Mouse (Mus musculus): ENCODE results near the gene Prpsap1. TPM values are rescaled to one million over a fixed set of nuclear protein-coding genes. Genes with fewer than 3 reads are reported as not detected.

The Prpsap1 gene
- total and polyA plus RNA-seq, 3 experiments = 79.8 to 114 (median 114) TPM

DNA sequence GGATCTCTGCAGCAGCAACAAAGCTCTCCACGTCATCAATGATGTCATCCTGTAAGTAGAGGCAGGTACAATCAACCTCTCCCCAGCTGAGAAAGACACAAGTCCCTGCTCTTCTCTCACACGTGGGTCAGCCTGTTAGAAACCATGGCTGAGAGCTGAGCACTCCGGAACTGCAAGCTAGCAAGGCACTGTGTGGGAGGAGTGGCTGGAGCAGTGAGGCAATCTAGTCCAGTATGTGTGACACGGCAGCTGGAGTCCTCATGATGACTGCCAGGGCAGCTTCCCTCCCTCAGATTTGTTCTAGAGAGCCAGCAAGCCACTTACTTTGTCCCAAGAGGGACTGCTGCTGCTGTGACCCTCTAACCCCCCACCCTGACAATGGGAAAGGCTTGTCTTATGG is 21.7 kb downstream of the Prpsap1 start:
- Histone ChIP-seq H3K4me3 (replicated peaks in 1 of 3; ENCODE audit: low read depth in 2 of 3, low read length in 2 of 3, poor library complexity in 1 of 3) (no peak overlapping the region), H3K4me2 (ENCODE audit: insufficient read depth, low read depth, poor library complexity, severe bottlenecking) (no peak overlapping the region), H3K27ac (ENCODE audit: insufficient read depth, low read depth) (no peak overlapping the region), H3K9me3 (replicated peaks; ENCODE audit: low read length) (no peaks in the 10 kb centered on the region), H3K36me3 (replicated peaks in 1 of 2; ENCODE audit: control insufficient read depth in 1 of 2, insufficient read depth in 1 of 2, low read length in 1 of 2) (peaks cover 70 to 78% of the 10 kb centered on the region in 2 experiments), H3K4me1 (ENCODE audit: control insufficient read depth in 1 of 2, insufficient read depth in 2 of 2) (no peaks in the 10 kb centered on the region), H3K27me3 (replicated peaks) (no peaks in the 10 kb centered on the region), H3K79me2 (replicated peaks; ENCODE audit: control insufficient read depth, extremely low read depth, insufficient read depth, poor library complexity, severe bottlenecking) (no peaks in the 10 kb centered on the region), H3K9ac (ENCODE audit: insufficient read depth, low read depth) (no peak overlapping the region)
- dilution Hi-C loops (cut with MboI; ENCODE audit: extremely low pct_ligation_motif_present, extremely low pct_unique_long_range_greater_than_20kb, low sequenced_read_pairs) (no loop called here), in situ Hi-C loops (cut with MboI; ENCODE audit: low pct_ligation_motif_present, low pct_unique_long_range_greater_than_20kb, low sequenced_read_pairs) (no loop called here)
- TF ChIP-seq UBTF (IDR thresholded peaks at IDR 0.05; ENCODE audit: low read depth, low read length) = no peak
- TF ChIP-seq ZKSCAN1 (IDR thresholded peaks at IDR 0.05; ENCODE audit: borderline replicate concordance, low read depth, low read length) = no peak
- no peak for TF ChIP-seq IRF4 (IDR thresholded peaks at IDR 0.05; ENCODE audit: low read depth, low read length)
- TF ChIP-seq POLR2A (IDR thresholded peaks at IDR 0.05; ENCODE audit: low read depth, low read length) = no peak
- TF ChIP-seq MAZ (IDR thresholded peaks at IDR 0.05; ENCODE audit: low read depth, low read length) = no peak
- TF ChIP-seq KAT2A (IDR thresholded peaks at IDR 0.05; ENCODE audit: insufficient replicate concordance, low read length) = no peak
- TF ChIP-seq MXI1 (IDR thresholded peaks at IDR 0.05; ENCODE audit: low read depth, low read length) = no peak
- TF ChIP-seq JUN (IDR thresholded peaks at IDR 0.05; ENCODE audit: insufficient read depth, low read depth, low read length) = no peak
- TF ChIP-seq PAX5 (IDR thresholded peaks at IDR 0.05; ENCODE audit: low read length) = no peak
- no peak for TF ChIP-seq GABPA (IDR thresholded peaks at IDR 0.05; ENCODE audit: insufficient replicate concordance, low read depth, low read length)
- no peak for TF ChIP-seq CHD2 (IDR thresholded peaks at IDR 0.05; ENCODE audit: low read length)
- DNase-seq (ENCODE audit: extremely low read depth) = no peak

DNA sequence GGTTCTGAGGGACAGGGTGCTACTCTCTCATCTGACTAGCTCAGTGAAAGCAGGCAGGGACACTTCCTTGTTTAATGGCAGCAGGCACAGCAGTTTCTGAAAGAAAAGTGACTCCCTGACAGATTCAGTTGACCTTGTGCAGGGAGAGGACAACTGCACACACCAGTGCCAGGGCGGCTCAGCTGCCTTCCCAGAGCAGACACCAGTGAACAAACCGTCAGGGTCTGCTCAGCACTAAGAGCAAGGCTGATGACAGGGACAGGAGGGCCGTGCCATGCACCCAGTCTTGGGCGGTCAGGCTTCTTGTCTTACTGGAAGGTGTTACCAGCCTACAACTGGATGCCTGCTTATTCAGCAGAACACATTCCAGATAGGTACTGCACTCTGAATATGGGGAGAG is 23.1 kb downstream of the Prpsap1 start:
- TF ChIP-seq JUN (IDR thresholded peaks at IDR 0.05; ENCODE audit: insufficient read depth, low read depth, low read length) (no peak), JUND (conservative IDR thresholded peaks at IDR 0.05; ENCODE audit: low read depth, low read length) (no peak), RAD21 (IDR thresholded peaks at IDR 0.05; ENCODE audit: low read depth, low read length) (no peak), POLR2A (IDR thresholded peaks at IDR 0.05; ENCODE audit: low read depth, low read length) (no peak), MEF2A (IDR thresholded peaks at IDR 0.05; ENCODE audit: borderline replicate concordance, low read depth, low read length) (no peak), MAX (IDR thresholded peaks at IDR 0.05; ENCODE audit: low read length) (no peak)
- no peak overlapping the region for H3K4me2 ChIP-seq (ENCODE audit: insufficient read depth, low read depth, poor library complexity, severe bottlenecking)
- dilution Hi-C loops (cut with MboI; ENCODE audit: extremely low pct_ligation_motif_present, extremely low pct_unique_long_range_greater_than_20kb, low sequenced_read_pairs) (no loop called here), in situ Hi-C loops (cut with MboI; ENCODE audit: low pct_ligation_motif_present, low pct_unique_long_range_greater_than_20kb, low sequenced_read_pairs) (no loop called here)
- H3K36me3 ChIP-seq (replicated peaks in 1 of 2; ENCODE audit: control insufficient read depth in 1 of 2, insufficient read depth in 1 of 2, low read length in 1 of 2) = peaks cover 57 to 65% of the 10 kb centered on the region in 2 experiments
- H3K27ac ChIP-seq (ENCODE audit: insufficient read depth, low read depth) = no peak overlapping the region
- H3K4me1 ChIP-seq (ENCODE audit: control insufficient read depth in 1 of 2, insufficient read depth in 2 of 2) = no peaks in the 10 kb centered on the region
- H3K27me3 ChIP-seq (replicated peaks) = no peaks in the 10 kb centered on the region
- no peak overlapping the region for H3K4me3 ChIP-seq (replicated peaks in 1 of 3; ENCODE audit: low read depth in 2 of 3, low read length in 2 of 3, poor library complexity in 1 of 3)
- H3K9me3 ChIP-seq (replicated peaks; ENCODE audit: low read length) = no peaks in the 10 kb centered on the region
- DNase-seq (ENCODE audit: extremely low read depth) = no peak
- no peaks in the 10 kb centered on the region for H3K79me2 ChIP-seq (replicated peaks; ENCODE audit: control insufficient read depth, extremely low read depth, insufficient read depth, poor library complexity, severe bottlenecking)
- no peak overlapping the region for H3K9ac ChIP-seq (ENCODE audit: insufficient read depth, low read depth)

Data from CH12.LX (cell line).